Mouse (Mus musculus) intestine, embryonic 16.5 days (tissue): ENCODE results near the gene Hsd17b11. TPM values are rescaled to one million over a fixed set of nuclear protein-coding genes. Genes with fewer than 3 reads are reported as not detected.

Source experiments
- ATAC-seq: fragments of 200-750 bp; cut with Nextera tagmentation; 2 replicates; pipeline ENCODE4 v1.8.0; 2017; ENCODE audit warnings: moderate TSS enrichment, moderate library complexity
- H3K27ac ChIP-seq: fragments of 300-500 bp; sonication (generic); 2 replicates; pipeline ENCODE4 v1.5.1; 2014; ENCODE audit warnings: mild to moderate bottlenecking, low read length
- H3K27me3 ChIP-seq: fragments of 300-500 bp; sonication (generic); replicated peaks from 2 replicates; pipeline ENCODE4 v1.6.1; 2014; ENCODE audit warnings: low read length, control low read depth, mixed read lengths; ENCODE audit not compliant: control insufficient read depth, insufficient read depth
- H3K36me3 ChIP-seq: fragments of 300-500 bp; sonication (generic); 2 replicates; pipeline ENCODE4 v1.6.1; 2014; ENCODE audit warnings: low read length, control low read depth; ENCODE audit not compliant: control insufficient read depth, insufficient read depth
- H3K4me1 ChIP-seq: fragments of 300-500 bp; sonication (generic); 2 replicates; pipeline ENCODE4 v1.6.1; 2014; ENCODE audit warnings: low read length, control low read depth, mixed read lengths; ENCODE audit not compliant: control insufficient read depth, insufficient read depth
- H3K4me2 ChIP-seq: fragments of 300-500 bp; sonication (generic); 2 replicates; pipeline ENCODE4 v1.6.1; 2014; ENCODE audit warnings: low read depth, low read length, control low read depth
- H3K4me3 ChIP-seq: fragments of 300-500 bp; sonication (generic); 2 replicates; pipeline ENCODE4 v1.5.1; 2014; ENCODE audit warnings: mild to moderate bottlenecking, low read length
- H3K9ac ChIP-seq: fragments of 300-500 bp; sonication (generic); 2 replicates; pipeline ENCODE4 v1.6.1; 2014; ENCODE audit warnings: low read depth, low read length
- H3K9me3 ChIP-seq: fragments of 300-500 bp; sonication (generic); 2 replicates; pipeline ENCODE4 v1.6.1; 2016; ENCODE audit warnings: low read length, control low read depth; ENCODE audit not compliant: control insufficient read depth
- whole genome bisulfite sequencing: fragments of 180-500 bp; shearing (Covaris S2); extraction: QIAGEN DNeasy Blood & Tissue Kit; methylation state at CpG from one replicate; pipeline ENCODE4 v1.1.7; 2014; 5-methylcytosine and 5-hydroxymethylcytosine counted together
- polyA plus RNA-seq: library from polyadenylated mRNA; unstranded; fragments of >200 nt; fragmentation: Nextera tagmentation; extraction: Ambion mirVana; gene quantifications from 2 replicates; pipeline ENCODE4 v1.2.1, GENCODE M21; 2015

Gene Hsd17b11
- polyA plus RNA-seq, 1 experiment from 2014 or later = 10.6 TPM

- peaks cover 10% of the 10 kb centered on the region for H3K4me1 ChIP-seq
- H3K4me3 ChIP-seq = no peak overlapping the region
- H3K27ac ChIP-seq = no peak overlapping the region
- H3K9ac ChIP-seq = no peak overlapping the region
- H3K27me3 ChIP-seq = no peaks in the 10 kb centered on the region
- no peak overlapping the region for H3K4me2 ChIP-seq
- H3K36me3 ChIP-seq = no peaks in the 10 kb centered on the region; the same call in 1 of the 2 replicates
- 4% methylated on average over 5 of the region's 5 CpGs for WGBS
- no peaks in the 10 kb centered on the region for H3K9me3 ChIP-seq
- ATAC-seq = peak; percentile 53; the same call in 1 of the 2 replicates
Observed at GRCm38 (mm10) chr5:103999738-104000137, 22.0 kb downstream of the Hsd17b11 start.

GRCm38 (mm10) chr5:103998739-103999138 lies 23.0 kb downstream of the Hsd17b11 start:
- no peaks in the 10 kb centered on the region for H3K27me3 ChIP-seq
- WGBS = 66% methylated on average over 5 of the region's 5 CpGs
- ATAC-seq = no peak

GRCm38 (mm10) chr5:103995181-103995580 lies 26.5 kb downstream of the Hsd17b11 start:
- Histone ChIP-seq H3K9me3 (no peaks in the 10 kb centered on the region), H3K9ac (no peak overlapping the region), H3K4me3 (no peak overlapping the region), H3K4me1 (peaks cover 3% of the 10 kb centered on the region; the same call in 1 of the 2 replicates), H3K36me3 (0 out of 2 replicates have a peak, but pooled peaks cover 2% of the 10 kb centered on the region), H3K27me3 (no peaks in the 10 kb centered on the region), H3K4me2 (no peak overlapping the region), H3K27ac (no peak overlapping the region)
- ATAC-seq = peak; percentile 34; the same call in 1 of the 2 replicates
- 65% methylated on average over 3 of the region's 3 CpGs for WGBS

More at GRCm38 (mm10) chr5:103998739-103999138, 23.0 kb downstream of the Hsd17b11 start:
- Histone ChIP-seq H3K4me2 (no peak overlapping the region), H3K4me1 (peaks cover 10% of the 10 kb centered on the region), H3K4me3 (no peak overlapping the region), H3K9me3 (no peaks in the 10 kb centered on the region), H3K27ac (no peak overlapping the region), H3K36me3 (no peaks in the 10 kb centered on the region; the same call in 1 of the 2 replicates), H3K9ac (no peak overlapping the region)

DNA sequence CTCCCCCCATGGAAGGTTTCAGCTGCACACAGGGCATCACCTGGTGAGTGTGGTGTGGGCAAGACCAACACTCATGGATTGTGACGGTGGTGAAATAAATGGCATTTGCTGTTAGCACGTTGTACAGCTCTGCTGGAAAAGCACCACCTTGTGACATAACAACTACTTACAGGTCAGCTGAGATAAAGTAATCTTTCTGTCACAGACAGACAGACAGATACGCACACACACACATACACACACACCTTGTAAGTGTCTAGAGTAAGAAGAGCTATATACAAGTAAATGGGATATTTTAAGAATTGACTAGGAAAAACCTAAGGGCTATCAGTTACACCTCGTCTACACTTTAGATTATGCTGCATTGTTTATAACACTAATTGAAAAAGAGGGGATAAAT lies 27.1 kb downstream of the Hsd17b11 start:
- Histone ChIP-seq H3K36me3 (0 out of 2 replicates have a peak, but pooled peaks cover 2% of the 10 kb centered on the region), H3K4me1 (peaks cover 3% of the 10 kb centered on the region; the same call in 1 of the 2 replicates), H3K27me3 (no peaks in the 10 kb centered on the region), H3K9ac (no peak overlapping the region), H3K27ac (no peak overlapping the region), H3K9me3 (no peaks in the 10 kb centered on the region), H3K4me3 (no peak overlapping the region), H3K4me2 (no peak overlapping the region)
- ATAC-seq = no peak
- 84% methylated on average over 4 of the region's 4 CpGs for WGBS

GRCm38 (mm10) chr5:103993601-103994000 lies 28.1 kb downstream of the Hsd17b11 start:
- 72% methylated on average over 1 of the region's 1 CpGs for WGBS
- H3K9me3 ChIP-seq = no peaks in the 10 kb centered on the region
- H3K27me3 ChIP-seq = no peaks in the 10 kb centered on the region
- H3K4me2 ChIP-seq = no peak overlapping the region
- no peak overlapping the region for H3K4me3 ChIP-seq
- 0 out of 2 replicates have a peak, but pooled peaks cover 2% of the 10 kb centered on the region for H3K36me3 ChIP-seq
- H3K4me1 ChIP-seq = no peaks in the 10 kb centered on the region
- no peak overlapping the region for H3K27ac ChIP-seq
- no peak overlapping the region for H3K9ac ChIP-seq
- no peak for ATAC-seq

- H3K36me3 ChIP-seq = 0 out of 2 replicates have a peak, but pooled peaks cover 2% of the 10 kb centered on the region
- H3K4me3 ChIP-seq = no peak overlapping the region
- H3K4me1 ChIP-seq = no peaks in the 10 kb centered on the region
- ATAC-seq = no peak
- H3K9ac ChIP-seq = no peak overlapping the region
- WGBS = 84% methylated on average over 9 of the region's 9 CpGs
- H3K4me2 ChIP-seq = no peak overlapping the region
- H3K27me3 ChIP-seq = no peaks in the 10 kb centered on the region
- no peak overlapping the region for H3K27ac ChIP-seq
- no peaks in the 10 kb centered on the region for H3K9me3 ChIP-seq
Observed at GRCm38 (mm10) chr5:103992831-103993230, 28.9 kb downstream of the Hsd17b11 start.

GRCm38 (mm10) chr5:103980705-103981560 lies 40.8 kb downstream of the Hsd17b11 start:
- 75% methylated on average over 9 of the region's 9 CpGs for WGBS
- Histone ChIP-seq H3K9me3 (no peaks in the 10 kb centered on the region), H3K4me1 (no peaks in the 10 kb centered on the region), H3K36me3 (no peaks in the 10 kb centered on the region), H3K4me2 (no peak overlapping the region), H3K4me3 (no peak overlapping the region), H3K9ac (no peak overlapping the region), H3K27ac (peak overlapping the region; percentile 82), H3K27me3 (no peaks in the 10 kb centered on the region)
- peak; percentile 89 for ATAC-seq

DNA sequence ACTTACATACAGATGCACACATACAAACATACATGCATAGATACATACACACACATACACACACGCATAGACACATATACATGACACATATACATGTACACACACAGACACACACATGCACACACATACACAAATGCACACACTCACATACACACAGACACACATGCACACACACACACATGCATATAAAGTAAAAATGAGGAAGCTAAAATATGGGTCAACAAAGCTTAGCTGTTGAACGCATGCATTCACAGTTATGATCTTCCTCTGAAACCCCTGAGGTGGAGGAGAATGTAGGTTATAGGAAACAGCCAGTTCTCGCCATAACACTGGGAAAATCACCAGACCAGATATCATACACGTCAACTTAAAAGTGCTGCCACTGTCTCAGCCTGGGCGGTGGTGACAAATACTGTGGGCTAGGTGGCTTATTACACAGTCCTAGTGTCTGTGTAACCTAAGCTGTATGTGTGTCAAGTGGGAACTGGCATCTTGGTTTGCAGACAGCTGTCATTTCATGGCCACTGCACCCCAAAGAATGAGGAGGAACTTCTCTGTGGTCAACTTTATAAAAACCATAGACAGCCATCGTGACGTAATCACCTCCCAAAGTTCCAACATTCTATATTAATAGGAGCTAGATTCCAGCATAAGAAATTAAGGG lies 43.7 kb downstream of the Hsd17b11 start:
- Histone ChIP-seq H3K27me3 (no peaks in the 10 kb centered on the region), H3K36me3 (no peaks in the 10 kb centered on the region), H3K4me1 (no peaks in the 10 kb centered on the region), H3K9me3 (no peaks in the 10 kb centered on the region), H3K9ac (no peak overlapping the region), H3K4me3 (no peak overlapping the region), H3K4me2 (no peak overlapping the region), H3K27ac (no peak overlapping the region)
- no peak for ATAC-seq
- 87% methylated on average over 7 of the region's 7 CpGs for WGBS

DNA sequence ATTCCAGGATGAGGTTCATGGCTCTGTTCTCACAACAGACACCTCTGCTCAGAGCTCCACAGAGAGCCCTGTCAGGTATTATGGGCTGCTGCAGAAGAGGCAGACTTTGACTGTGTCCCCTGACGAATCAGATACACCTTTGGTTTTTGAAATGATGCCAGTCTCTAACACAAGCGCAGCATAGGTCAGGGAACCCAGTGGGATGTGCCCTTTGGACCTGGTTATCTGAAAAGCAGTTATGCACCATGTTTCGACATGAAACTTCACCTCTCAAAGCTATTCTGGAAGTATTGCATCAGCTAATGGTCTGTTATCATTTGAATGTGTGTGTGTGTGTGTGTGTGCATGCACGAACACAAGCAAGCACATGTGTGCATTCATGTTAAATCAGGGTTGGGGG lies 44.4 kb downstream of the Hsd17b11 start, which contains the start of gene Hsd17b13:
Gene Hsd17b13 (minus strand): TSS at position 114 of the 400 bp plus-strand sequence.
- Histone ChIP-seq H3K9me3 (no peaks in the 10 kb centered on the region), H3K4me1 (0 out of 2 replicates have a peak, but pooled peaks cover 2% of the 10 kb centered on the region), H3K27ac (peak within 1 kb of the TSS; percentile 65), H3K27me3 (no peaks in the 10 kb centered on the region), H3K4me3 (no peak within 1 kb of the TSS), H3K9ac (no peak within 1 kb of the TSS), H3K36me3 (no peaks in the 10 kb centered on the region), H3K4me2 (no peak within 1 kb of the TSS)
- ATAC-seq = peak; percentile 89
- WGBS = 61% methylated on average over 4 of the region's 4 CpGs
